Mouse (Mus musculus) hindbrain, embryonic 11.5 days (tissue): Measurements from ENCODE around the gene Lin7b. TPM values are rescaled to one million over a fixed set of nuclear protein-coding genes. Genes with fewer than 3 reads are reported as not detected.
A peak's percentile ranks its signal among the peaks of the same experiment; 100 is the strongest.

ENCODE experiments used
- ATAC-seq: fragments of 200-750 bp; cut with Nextera tagmentation; 2 replicates; pipeline ENCODE4 v1.8.0; 2017; ENCODE audit warnings: mild to moderate bottlenecking, moderate TSS enrichment, moderate library complexity; ENCODE audit not compliant: low FRiP score
- DNase-seq: peaks from one replicate; pipeline ENCODE4 v3.0.0-alpha.2; 2015; ENCODE audit warnings: low spot score
- H3K27ac ChIP-seq: fragments of 300-500 bp; sonication (generic); 2 replicates; pipeline ENCODE4 v1.5.1; 2014; ENCODE audit warnings: mild to moderate bottlenecking, low read depth, low read length
- H3K27me3 ChIP-seq: fragments of 300-500 bp; sonication (generic); 2 replicates; pipeline ENCODE4 v1.6.1; 2014; ENCODE audit warnings: mild to moderate bottlenecking, low read length, moderate library complexity, mixed read lengths; ENCODE audit not compliant: control insufficient read depth, insufficient read depth
- H3K36me3 ChIP-seq: fragments of 300-500 bp; sonication (generic); 2 replicates; pipeline ENCODE4 v1.6.1; 2014; ENCODE audit warnings: mild to moderate bottlenecking, low read length, moderate library complexity, mixed read lengths; ENCODE audit not compliant: control insufficient read depth, insufficient read depth
- H3K4me1 ChIP-seq: fragments of 300-500 bp; sonication (generic); replicated peaks from 2 replicates; pipeline ENCODE4 v1.6.1; 2014; ENCODE audit warnings: low read length, mixed read lengths; ENCODE audit not compliant: control insufficient read depth, insufficient read depth
- H3K4me2 ChIP-seq: fragments of 300-500 bp; sonication (generic); replicated peaks from 2 replicates; pipeline ENCODE4 v1.6.1; 2014; ENCODE audit warnings: mild to moderate bottlenecking, low read depth, low read length
- H3K4me3 ChIP-seq: fragments of 300-500 bp; sonication (generic); 2 replicates; pipeline ENCODE4 v1.5.1; 2014; ENCODE audit warnings: low read depth, low read length
- H3K9ac ChIP-seq: fragments of 300-500 bp; sonication (generic); 2 replicates; pipeline ENCODE4 v1.6.1; 2014; ENCODE audit warnings: low read depth, low read length
- H3K9me3 ChIP-seq: fragments of 300-500 bp; sonication (generic); 2 replicates; pipeline ENCODE4 v1.6.1; 2016; ENCODE audit warnings: low read length; ENCODE audit not compliant: control insufficient read depth
- WGBS: fragments of 180-500 bp; shearing (Covaris S2); extraction: QIAGEN DNeasy Blood & Tissue Kit; methylation state at CpG from one replicate; pipeline ENCODE4 v1.1.7; 2014; 5-methylcytosine and 5-hydroxymethylcytosine counted together
- polyA plus RNA-seq: library from polyadenylated mRNA; unstranded; fragments of >200 nt; fragmentation: Nextera tagmentation; extraction: Ambion mirVana; gene quantifications from 2 replicates; pipeline ENCODE4 v1.2.1, GENCODE M21; 2014

Gene Lin7b
- polyA plus RNA-seq: 0.92 and 1.7 TPM in 2 replicates

- peak; percentile 59 for ATAC-seq
- Histone ChIP-seq H3K36me3 (peaks cover under 1% of the 10 kb centered on the region; the same call in 1 of the 2 replicates), H3K27me3 (peaks cover 20% of the 10 kb centered on the region), H3K9ac (peak within 1 kb of the TSS; percentile 8), H3K9me3 (no peaks in the 10 kb centered on the region), H3K4me2 (peak within 1 kb of the TSS; percentile 80), H3K27ac (no peak within 1 kb of the TSS), H3K4me1 (peaks cover 13% of the 10 kb centered on the region; the same call in 1 of the 2 replicates), H3K4me3 (peak within 1 kb of the TSS; percentile 36)
- 11% methylated on average over 27 of the region's 28 CpGs for WGBS
- peak; percentile 86 for DNase-seq
These were observed at the start of gene Lin7b for GRCm38 (mm10) chr7:45370475-45371311. Lin7b (minus strand) TSS chr7:45370583.

DNA sequence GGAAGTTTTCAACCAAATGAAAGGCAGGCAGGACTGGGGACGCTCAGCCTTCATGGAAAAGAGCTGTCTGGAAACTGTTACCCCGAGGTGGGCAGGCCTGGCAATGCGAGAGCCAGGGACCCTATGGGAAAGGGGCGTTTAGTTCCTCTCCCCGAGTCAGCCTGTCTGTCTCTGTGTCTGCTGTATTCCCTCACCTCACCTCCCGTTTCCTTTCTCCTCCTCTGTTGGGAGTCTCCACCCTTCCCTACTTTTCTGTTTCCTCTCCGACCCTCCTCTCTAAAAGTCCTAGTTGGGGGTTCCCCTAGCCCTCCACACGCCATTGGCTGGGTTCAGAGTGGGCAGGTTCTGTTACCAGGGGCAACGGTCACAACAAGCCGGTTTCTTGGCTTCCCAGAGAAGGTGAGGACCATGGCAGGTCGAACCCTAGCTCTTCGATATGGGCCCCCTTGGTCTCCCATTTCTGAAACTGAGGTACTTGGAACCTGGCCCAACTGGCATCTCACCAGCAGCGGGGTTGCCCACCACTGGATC, 47.6 kb upstream of the Lin7b start:
- H3K4me1 ChIP-seq: no peaks in the 10 kb centered on the region; the same call in 1 of the 2 replicates
- DNase-seq (no peak), ATAC-seq (no peak)
- H3K27me3 ChIP-seq: peaks cover 70% of the 10 kb centered on the region
- no peak overlapping the region for H3K9ac ChIP-seq
- H3K27ac ChIP-seq: no peak overlapping the region
- H3K4me3 ChIP-seq: no peak overlapping the region
- no peaks in the 10 kb centered on the region for H3K9me3 ChIP-seq
- 12% methylated on average over 13 of the region's 13 CpGs for WGBS
- peaks cover 4% of the 10 kb centered on the region; the same call in 1 of the 2 replicates for H3K36me3 ChIP-seq
- H3K4me2 ChIP-seq: no peak overlapping the region

- no peak overlapping the region for H3K4me2 ChIP-seq
- DNase-seq: no peak
- no peak overlapping the region for H3K27ac ChIP-seq
- H3K27me3 ChIP-seq: peaks cover 87% of the 10 kb centered on the region
- H3K36me3 ChIP-seq: no peaks in the 10 kb centered on the region
- WGBS: 11% methylated on average over 37 of the region's 37 CpGs
- ATAC-seq: no peak
- H3K9ac ChIP-seq: no peak overlapping the region; the same call in 1 of the 2 replicates
- no peaks in the 10 kb centered on the region; the same call in 1 of the 2 replicates for H3K4me1 ChIP-seq
- no peaks in the 10 kb centered on the region for H3K9me3 ChIP-seq
- no peak overlapping the region for H3K4me3 ChIP-seq
These were observed 45.3 kb upstream of the Lin7b start for GRCm38 (mm10) chr7:45415636-45416035.

- Histone ChIP-seq H3K36me3 (no peaks in the 10 kb centered on the region), H3K4me2 (no peak overlapping the region), H3K27ac (no peak overlapping the region), H3K9ac (no peak overlapping the region), H3K27me3 (peaks cover 87% of the 10 kb centered on the region), H3K4me1 (no peaks in the 10 kb centered on the region; the same call in 1 of the 2 replicates), H3K4me3 (no peak overlapping the region), H3K9me3 (no peaks in the 10 kb centered on the region)
- ATAC-seq: no peak
- no peak for DNase-seq
- WGBS: 42% methylated on average over 12 of the region's 12 CpGs
These were observed 44.4 kb upstream of the Lin7b start for GRCm38 (mm10) chr7:45414740-45415224.

DNA sequence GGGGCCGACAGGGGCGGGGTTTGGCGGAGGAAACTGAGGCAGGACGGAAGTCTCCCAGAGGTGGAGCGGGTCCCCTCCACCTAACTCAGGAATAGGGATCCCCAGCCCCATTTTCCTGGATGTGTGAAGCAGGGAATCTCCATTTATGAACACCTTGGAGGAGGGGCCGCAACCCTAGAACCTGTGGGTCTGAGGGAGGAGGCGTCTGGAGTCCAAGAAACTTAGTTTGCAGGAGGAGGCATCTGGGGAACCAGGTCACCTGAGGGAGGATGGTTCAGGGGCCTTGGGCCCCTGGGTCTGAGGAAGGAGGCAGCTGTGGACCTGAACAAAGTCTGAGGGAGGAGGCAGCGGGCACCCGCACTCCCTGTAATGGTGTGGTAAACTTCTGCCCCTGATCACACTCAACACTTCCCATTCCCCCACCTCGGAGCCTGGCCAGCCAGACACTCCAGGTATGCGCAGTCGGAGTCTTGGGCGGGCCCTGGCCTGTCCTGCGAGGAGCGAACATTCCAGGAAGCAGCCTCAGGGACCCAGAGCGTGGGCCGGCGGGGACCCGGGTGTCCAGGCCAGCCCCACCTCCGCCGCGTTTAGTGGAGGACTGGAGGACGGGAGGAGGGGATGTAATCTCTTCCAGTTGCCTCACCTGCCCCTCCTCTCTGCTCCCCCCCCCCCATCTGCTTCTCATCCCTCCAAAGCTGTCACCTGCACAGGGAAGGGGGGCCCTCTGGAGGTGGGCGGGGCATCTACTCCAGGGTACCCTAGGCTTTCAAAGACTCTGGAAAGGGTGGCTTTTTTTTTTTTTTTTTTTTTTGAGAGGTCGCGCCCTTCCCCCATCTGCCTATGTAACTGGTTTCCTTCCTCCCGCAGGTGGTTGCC, 43.7 kb upstream of the Lin7b start:
- no peak for ATAC-seq
- no peaks in the 10 kb centered on the region for H3K9me3 ChIP-seq
- no peaks in the 10 kb centered on the region for H3K36me3 ChIP-seq
- H3K4me2 ChIP-seq: peak overlapping the region; percentile 83
- H3K27ac ChIP-seq: no peak overlapping the region
- H3K4me1 ChIP-seq: no peaks in the 10 kb centered on the region; the same call in 1 of the 2 replicates
- peak overlapping the region; percentile 44 for H3K4me3 ChIP-seq
- H3K9ac ChIP-seq: peak overlapping the region; percentile 44; the same call in 1 of the 2 replicates
- WGBS: 2% methylated on average over 27 of the region's 27 CpGs
- no peak for DNase-seq
- peaks cover 90% of the 10 kb centered on the region for H3K27me3 ChIP-seq

DNA sequence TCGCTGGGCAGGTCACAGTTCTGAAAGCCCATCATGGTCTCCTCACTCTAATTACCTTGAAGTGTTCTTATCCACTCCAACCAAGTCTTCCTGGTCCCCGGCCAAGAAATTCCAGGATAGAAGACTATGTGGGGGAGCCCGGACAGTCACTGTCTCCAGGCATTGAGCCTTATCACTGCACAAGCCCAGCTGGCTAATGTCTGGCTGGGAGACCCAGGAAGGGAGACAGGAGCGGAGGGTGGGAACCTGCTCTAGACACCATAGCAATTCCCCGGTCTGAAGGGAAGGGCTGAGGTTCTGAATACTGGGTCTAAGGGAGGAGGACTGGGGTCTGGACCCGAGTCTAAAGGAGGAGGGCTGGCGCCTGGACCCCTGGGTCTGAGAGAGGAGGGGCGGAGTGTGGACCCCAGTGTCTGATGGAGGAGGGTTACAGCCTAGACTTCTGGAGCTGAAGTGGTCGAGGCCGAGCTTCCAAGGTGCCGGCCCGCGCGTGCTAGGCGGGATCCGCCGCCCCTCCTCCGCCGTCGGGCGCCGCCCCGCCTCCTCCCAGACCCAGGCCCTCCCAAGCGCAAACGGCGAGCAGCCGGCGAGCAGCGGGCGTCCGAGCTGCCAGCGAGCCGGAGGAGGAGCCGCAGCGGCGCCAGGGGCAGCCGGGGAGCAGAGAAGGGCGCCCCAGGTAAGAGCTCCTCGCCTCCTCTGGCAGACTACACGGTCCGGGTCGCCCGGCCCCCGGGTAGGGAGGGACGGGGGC, 42.9 kb upstream of the Lin7b start, which contains the start of gene Ntf5:
Ntf5 (plus strand) TSS at position 583 of the 751 bp plus-strand sequence.
- peak within 1 kb of the TSS; percentile 83 for H3K4me2 ChIP-seq

DNA sequence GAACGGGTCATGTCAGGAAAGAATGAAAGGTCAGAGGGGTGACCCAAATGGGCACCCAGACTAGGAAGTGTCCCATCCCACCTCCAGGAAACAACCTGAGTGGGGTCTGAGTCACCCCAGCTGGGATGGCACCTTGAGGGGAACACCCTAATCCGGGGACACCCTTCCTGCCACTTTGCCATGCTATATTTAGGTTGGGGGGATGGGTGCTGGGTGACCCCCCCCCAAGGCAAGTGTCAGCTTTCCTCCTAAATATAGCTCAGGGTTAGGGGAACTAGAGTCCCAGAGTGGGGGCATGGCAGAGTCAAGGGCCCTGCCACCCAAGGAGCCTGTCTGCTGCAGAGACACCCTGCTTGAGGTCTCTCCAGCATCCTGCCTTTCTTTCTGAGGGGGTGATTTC, 42.0 kb upstream of the Lin7b start:
- whole genome bisulfite sequencing: 79% methylated on average over 2 of the region's 2 CpGs
- DNase-seq: no peak

More for the DNA sequence above, 42.9 kb upstream of the Lin7b start, which contains the start of gene Ntf5:
- Histone ChIP-seq H3K27ac (no peak within 1 kb of the TSS), H3K4me3 (peak within 1 kb of the TSS; percentile 44), H3K9ac (peak within 1 kb of the TSS; percentile 44; the same call in 1 of the 2 replicates), H3K36me3 (no peaks in the 10 kb centered on the region), H3K9me3 (no peaks in the 10 kb centered on the region), H3K4me1 (no peaks in the 10 kb centered on the region; the same call in 1 of the 2 replicates), H3K27me3 (peaks cover 91% of the 10 kb centered on the region)
- ATAC-seq (peak; percentile 58; the same call in 1 of the 2 replicates), DNase-seq (peak; percentile 66)
- 4% methylated on average over 44 of the region's 45 CpGs for WGBS

More for the DNA sequence above, 42.0 kb upstream of the Lin7b start:
- Histone ChIP-seq H3K27ac (no peak overlapping the region), H3K27me3 (peaks cover 91% of the 10 kb centered on the region), H3K9me3 (no peaks in the 10 kb centered on the region), H3K9ac (no peak overlapping the region), H3K4me2 (no peak overlapping the region), H3K4me1 (no peaks in the 10 kb centered on the region; the same call in 1 of the 2 replicates), H3K36me3 (no peaks in the 10 kb centered on the region), H3K4me3 (no peak overlapping the region)
- no peak for ATAC-seq
